8 mouse cellular contexts compared by ENCODE assay signal in the genomic region with DNA sequence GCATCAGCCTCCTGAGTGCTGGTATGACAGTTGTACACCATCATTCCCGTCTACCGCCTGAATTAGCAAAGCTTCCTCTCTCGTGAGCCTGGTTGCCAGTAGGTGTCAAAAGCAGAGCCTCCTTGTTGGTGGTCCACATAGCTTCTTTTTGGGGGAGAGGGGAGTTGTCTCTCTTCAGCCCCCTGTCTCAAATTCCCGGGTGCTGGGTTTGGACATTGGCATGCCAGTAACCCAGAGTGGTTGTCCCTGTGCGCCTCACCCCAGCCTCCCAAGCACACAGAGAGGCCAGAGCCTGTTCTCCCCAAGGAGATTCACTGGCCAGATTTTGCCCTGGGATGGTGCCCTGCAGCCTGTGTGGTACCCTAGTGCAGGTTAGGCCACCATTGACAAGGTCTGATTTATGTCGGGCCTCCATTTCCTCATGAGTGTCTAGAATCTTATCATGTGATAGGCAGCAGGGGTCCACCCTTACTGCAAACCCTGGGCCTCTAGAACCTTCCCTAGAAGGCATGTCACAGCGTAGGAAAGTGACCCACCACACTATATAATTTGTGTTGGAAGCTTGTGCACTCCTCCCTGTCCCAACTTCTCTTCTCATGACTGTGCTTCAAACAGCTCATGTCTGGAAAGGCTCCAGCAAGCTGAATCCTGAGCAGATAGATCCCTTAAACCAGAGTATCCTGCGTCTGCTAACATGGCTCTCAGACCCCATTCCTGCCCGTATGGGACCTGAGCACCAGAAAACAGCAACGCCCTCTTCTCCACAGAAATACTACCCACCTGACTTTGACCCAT. TPM values are rescaled to one million over a fixed set of nuclear protein-coding genes. Genes with fewer than 3 reads are reported as not detected.
DNase-seq lines count a peak whose midpoint lies in the region; ATAC-seq and TF ChIP-seq lines count a peak whose summit lies in the region.

No protein-coding gene starts in this region.

- H3K27ac ChIP-seq in kidney, postnatal 0 days = peak overlapping the region; percentile 19; the same call in 1 of the 2 replicates
- H3K27ac ChIP-seq in hindbrain, embryonic 10.5 days = peak overlapping the region; percentile 90
- peak overlapping the region; percentile 95 for H3K27ac ChIP-seq in midbrain, embryonic 12.5 days (replicated peaks)

- DNase-seq in kidney, postnatal 0 days (ENCODE audit: low spot score) = no peak
- DNase-seq in kidney, postnatal 14 days = no peak
- DNase-seq in cerebellum, adult 9-11 months = peak; percentile 70
- no peak for DNase-seq in hindbrain, embryonic 10.5 days (ENCODE audit: low spot score)
- DNase-seq in embryo, embryonic 10.5 days (ENCODE audit: low spot score) = no peak
- no peak for DNase-seq in left cerebral cortex, adult 11 months (ENCODE audit: low spot score)
- DNase-seq in gastrocnemius, postnatal 14 days = no peak

- peak overlapping the region; percentile 49; the same call in 1 of the 2 replicates for H3K9ac ChIP-seq in kidney, postnatal 0 days (ENCODE audit: low read depth, low read length)
- peak overlapping the region; percentile 47 for H3K9ac ChIP-seq in midbrain, embryonic 12.5 days (replicated peaks)

- H3K4me3 ChIP-seq in kidney, postnatal 0 days (replicated peaks; ENCODE audit: low read depth, low read length) = peak overlapping the region; percentile 47
- peak overlapping the region; percentile 53 for H3K4me3 ChIP-seq in hindbrain, embryonic 10.5 days
- H3K4me3 ChIP-seq in midbrain, embryonic 12.5 days = peak overlapping the region; percentile 59

- H3K36me3 ChIP-seq in kidney, postnatal 0 days (ENCODE audit: insufficient read depth, low read length) = 0 out of 2 replicates have a peak, but pooled peaks cover 6% of the 10 kb centered on the region
- H3K36me3 ChIP-seq in hindbrain, embryonic 10.5 days = peaks cover 45% of the 10 kb centered on the region
- peaks cover 33% of the 10 kb centered on the region for H3K36me3 ChIP-seq in midbrain, embryonic 12.5 days

- ATAC-seq in kidney, postnatal 0 days (replicated peaks; ENCODE audit: low FRiP score, low read depth) = no peak
- ATAC-seq in midbrain, embryonic 12.5 days (ENCODE audit: low FRiP score, low read depth) = no peak

- intact Hi-C loops in gastrocnemius, postnatal 14 days (cut with DNase I; ENCODE audit: low total_unique reads) = no loop called here

- H3K4me1 ChIP-seq in kidney, postnatal 0 days (replicated peaks; ENCODE audit: insufficient read depth, low read length) = peaks cover 10% of the 10 kb centered on the region
- peaks cover 37% of the 10 kb centered on the region for H3K4me1 ChIP-seq in hindbrain, embryonic 10.5 days (replicated peaks)
- peaks cover 27% of the 10 kb centered on the region for H3K4me1 ChIP-seq in midbrain, embryonic 12.5 days

- peak overlapping the region; percentile 58 for H3K4me2 ChIP-seq in kidney, postnatal 0 days (ENCODE audit: low read length)
- peak overlapping the region; percentile 77 for H3K4me2 ChIP-seq in midbrain, embryonic 12.5 days (replicated peaks)

- TF ChIP-seq CTCF in kidney, postnatal 0 days (IDR thresholded peaks at IDR 0.05; ENCODE audit: low read depth) = no peak

- H3K27me3 ChIP-seq in kidney, postnatal 0 days (ENCODE audit: insufficient read depth, low read length) = no peaks in the 10 kb centered on the region
- H3K27me3 ChIP-seq in hindbrain, embryonic 10.5 days (ENCODE audit: insufficient read depth, poor library complexity, severe bottlenecking) = peaks cover 4% of the 10 kb centered on the region
- peaks cover 3% of the 10 kb centered on the region for H3K27me3 ChIP-seq in midbrain, embryonic 12.5 days

- 75% methylated on average over 10 of the region's 10 CpGs for WGBS in kidney, postnatal 0 days
- WGBS in hindbrain, embryonic 10.5 days = 81% methylated on average over 10 of the region's 10 CpGs
- 78% methylated on average over 10 of the region's 10 CpGs for WGBS in midbrain, embryonic 12.5 days

- H3K9me3 ChIP-seq in kidney, postnatal 0 days (replicated peaks; ENCODE audit: low read length) = no peaks in the 10 kb centered on the region
- no peaks in the 10 kb centered on the region for H3K9me3 ChIP-seq in hindbrain, embryonic 10.5 days
- no peaks in the 10 kb centered on the region for H3K9me3 ChIP-seq in midbrain, embryonic 12.5 days

RNA-seq across cellular contexts. Expression of a gene that starts 1.2 kb away (rescaled TPM):
- 21.1 and 22.4 TPM in 2 replicates for polyA plus RNA-seq in kidney, postnatal 0 days (2015; fragmentation: Nextera tagmentation; extraction: Ambion mirVana)
- 28.5 and 31.3 TPM in 2 replicates for polyA plus RNA-seq in hindbrain, embryonic 10.5 days (2016; fragmentation: Nextera tagmentation; extraction: Ambion mirVana)
- polyA plus RNA-seq in midbrain, embryonic 12.5 days (2016; fragmentation: Nextera tagmentation; extraction: Ambion mirVana) = 28.7 and 29.4 TPM in 2 replicates
- total RNA-seq in gastrocnemius, postnatal 14 days (2021) = 10 to 100 TPM in 1 of 2 experiments, 1 to 10 TPM in 1; 9.3 to 10.3 TPM

RNA-seq across cellular contexts. Expression of a gene that starts 7.7 kb away (rescaled TPM):
- polyA plus RNA-seq in kidney, postnatal 0 days (2015; fragmentation: Nextera tagmentation; extraction: Ambion mirVana) = 1.6 and 1.8 TPM in 2 replicates
- polyA plus RNA-seq in hindbrain, embryonic 10.5 days (2016; fragmentation: Nextera tagmentation; extraction: Ambion mirVana) = 1.9 and 2.8 TPM in 2 replicates
- 3.2 and 3.8 TPM in 2 replicates for polyA plus RNA-seq in midbrain, embryonic 12.5 days (2016; fragmentation: Nextera tagmentation; extraction: Ambion mirVana)
- total RNA-seq in gastrocnemius, postnatal 14 days (2021) = under 1 TPM; 0.33 to 0.47 TPM

RNA-seq across cellular contexts. Expression of a gene that starts 10.1 kb away (rescaled TPM):
- 54.2 and 56.6 TPM in 2 replicates for polyA plus RNA-seq in kidney, postnatal 0 days (2015; fragmentation: Nextera tagmentation; extraction: Ambion mirVana)
- 52.0 and 105 TPM in 2 replicates for polyA plus RNA-seq in hindbrain, embryonic 10.5 days (2016; fragmentation: Nextera tagmentation; extraction: Ambion mirVana)
- 123 and 131 TPM in 2 replicates for polyA plus RNA-seq in midbrain, embryonic 12.5 days (2016; fragmentation: Nextera tagmentation; extraction: Ambion mirVana)
- total RNA-seq in gastrocnemius, postnatal 14 days (2021) = under 1 TPM; 0.31 to 0.62 TPM

RNA-seq across cellular contexts. Expression of a gene that starts 10.8 kb away (rescaled TPM):
- polyA plus RNA-seq in kidney, postnatal 0 days (2015; fragmentation: Nextera tagmentation; extraction: Ambion mirVana) = 8.1 and 10.6 TPM in 2 replicates
- polyA plus RNA-seq in hindbrain, embryonic 10.5 days (2016; fragmentation: Nextera tagmentation; extraction: Ambion mirVana) = 4.6 and 5.6 TPM in 2 replicates
- polyA plus RNA-seq in midbrain, embryonic 12.5 days (2016; fragmentation: Nextera tagmentation; extraction: Ambion mirVana) = 6.1 and 6.3 TPM in 2 replicates
- total RNA-seq in gastrocnemius, postnatal 14 days (2021) = 1 to 10 TPM; 3.1 to 3.7 TPM

RNA-seq across cellular contexts. Expression of a gene that starts 26.2 kb away (rescaled TPM):
- 6.7 and 7.2 TPM in 2 replicates for polyA plus RNA-seq in kidney, postnatal 0 days (2015; fragmentation: Nextera tagmentation; extraction: Ambion mirVana)
- polyA plus RNA-seq in hindbrain, embryonic 10.5 days (2016; fragmentation: Nextera tagmentation; extraction: Ambion mirVana) = 67.6 and 99.5 TPM in 2 replicates
- polyA plus RNA-seq in midbrain, embryonic 12.5 days (2016; fragmentation: Nextera tagmentation; extraction: Ambion mirVana) = 89.8 and 98.3 TPM in 2 replicates
- under 1 TPM in 1 of 2 experiments, not detected in 1; 0.55 TPM for total RNA-seq in gastrocnemius, postnatal 14 days (2021)

Comparison
In these comparisons a context has a peak if more than half of its experiments do, and no peak if none do; other contexts are left out.
1. H3K27ac ChIP-seq: peak in every context shown above with its lines; median percentile 95 in midbrain, embryonic 12.5 days; 90 in hindbrain, embryonic 10.5 days; 19 in kidney, postnatal 0 days.